Mouse (Mus musculus) heart, embryonic 16.5 days (tissue): ENCODE measurements around the gene Klhl32. TPM values are rescaled to one million over a fixed set of nuclear protein-coding genes. Genes with fewer than 3 reads are reported as not detected.

Experiments used
- ATAC-seq: fragments of 200-750 bp; cut with Nextera tagmentation; replicated peaks from 2 replicates; pipeline ENCODE4 v1.8.0; 2017; ENCODE audit warnings: moderate number of reproducible peaks; ENCODE audit not compliant: insufficient read depth, low FRiP score; ENCODE audit errors: extremely low read depth
- H3K27ac ChIP-seq: fragments of 300-500 bp; sonication (generic); 2 replicates; pipeline ENCODE4 v1.5.1; 2014; ENCODE audit warnings: mild to moderate bottlenecking, low read length, control low read depth, moderate library complexity
- H3K27me3 ChIP-seq: fragments of 300-500 bp; sonication (generic); 2 replicates; pipeline ENCODE4 v1.6.1; 2014; ENCODE audit warnings: low read length, mixed read lengths; ENCODE audit not compliant: control insufficient read depth, insufficient read depth
- H3K36me3 ChIP-seq: fragments of 300-500 bp; sonication (generic); 2 replicates; pipeline ENCODE4 v1.6.1; 2014; ENCODE audit not compliant: control insufficient read depth, insufficient read depth
- H3K4me1 ChIP-seq: fragments of 300-500 bp; sonication (generic); 2 replicates; pipeline ENCODE4 v1.6.1; 2014; ENCODE audit warnings: low read length, mixed read lengths; ENCODE audit not compliant: control insufficient read depth, insufficient read depth
- H3K4me2 ChIP-seq: fragments of 300-500 bp; sonication (generic); 2 replicates; pipeline ENCODE4 v1.6.1; 2014; ENCODE audit warnings: low read depth, mild to moderate bottlenecking, control low read depth, low read length
- H3K4me3 ChIP-seq: fragments of 300-500 bp; sonication (generic); 2 replicates; pipeline ENCODE4 v1.5.1; 2014; ENCODE audit warnings: mild to moderate bottlenecking, control low read depth, low read length
- H3K9ac ChIP-seq: fragments of 300-500 bp; sonication (generic); 2 replicates; pipeline ENCODE4 v1.6.1; 2014; ENCODE audit warnings: low read length, control low read depth
- H3K9me3 ChIP-seq: fragments of 300-500 bp; sonication (generic); replicated peaks from 2 replicates; pipeline ENCODE4 v1.6.1; 2016; ENCODE audit warnings: low read length; ENCODE audit not compliant: control insufficient read depth
- WGBS: fragments of 180-500 bp; shearing (Covaris S2); extraction: QIAGEN DNeasy Blood & Tissue Kit; methylation state at CpG from one replicate; pipeline ENCODE4 v1.1.7; 2014; 5-methylcytosine and 5-hydroxymethylcytosine counted together
- polyA plus RNA-seq: library from polyadenylated mRNA; unstranded; fragments of >200 nt; fragmentation: Nextera tagmentation; extraction: Ambion mirVana; gene quantifications from 2 replicates; pipeline ENCODE4 v1.2.1, GENCODE M21; 2015

Gene Klhl32
- polyA plus RNA-seq, 1 experiment from 2014 or later, result 4.6 TPM

GRCm38 (mm10) chr4:24568026-24568425, 282.9 kb downstream of the Klhl32 start:
- WGBS, result 73% methylated on average over 6 of the region's 6 CpGs
- Histone ChIP-seq H3K27me3 (no peaks in the 10 kb centered on the region), H3K27ac (no peak overlapping the region), H3K4me1 (no peaks in the 10 kb centered on the region), H3K4me3 (no peak overlapping the region), H3K9me3 (no peaks in the 10 kb centered on the region), H3K36me3 (no peaks in the 10 kb centered on the region), H3K9ac (no peak overlapping the region), H3K4me2 (no peak overlapping the region)
- ATAC-seq, result no peak

Other genes starting within 250 kb of the Klhl32 start
- gene Ndufaf4, start 47.0 kb upstream of the Klhl32 start, polyA plus RNA-seq, result 75.6 and 75.9 TPM in 2 replicates
- gene Gpr63, start 115.3 kb upstream of the Klhl32 start, polyA plus RNA-seq, result 0.17 and 0.45 TPM in 2 replicates